Mouse (Mus musculus): ENCODE results near the gene Mllt3.
A peak's percentile ranks its signal among the peaks of the same experiment; 100 is the strongest.
"Not testable (repeated sequence)": the region's sequence is repeated elsewhere in the genome, so short reads cannot be mapped to it uniquely, and the experiment has no call there.

Gene Mllt3

DNA sequence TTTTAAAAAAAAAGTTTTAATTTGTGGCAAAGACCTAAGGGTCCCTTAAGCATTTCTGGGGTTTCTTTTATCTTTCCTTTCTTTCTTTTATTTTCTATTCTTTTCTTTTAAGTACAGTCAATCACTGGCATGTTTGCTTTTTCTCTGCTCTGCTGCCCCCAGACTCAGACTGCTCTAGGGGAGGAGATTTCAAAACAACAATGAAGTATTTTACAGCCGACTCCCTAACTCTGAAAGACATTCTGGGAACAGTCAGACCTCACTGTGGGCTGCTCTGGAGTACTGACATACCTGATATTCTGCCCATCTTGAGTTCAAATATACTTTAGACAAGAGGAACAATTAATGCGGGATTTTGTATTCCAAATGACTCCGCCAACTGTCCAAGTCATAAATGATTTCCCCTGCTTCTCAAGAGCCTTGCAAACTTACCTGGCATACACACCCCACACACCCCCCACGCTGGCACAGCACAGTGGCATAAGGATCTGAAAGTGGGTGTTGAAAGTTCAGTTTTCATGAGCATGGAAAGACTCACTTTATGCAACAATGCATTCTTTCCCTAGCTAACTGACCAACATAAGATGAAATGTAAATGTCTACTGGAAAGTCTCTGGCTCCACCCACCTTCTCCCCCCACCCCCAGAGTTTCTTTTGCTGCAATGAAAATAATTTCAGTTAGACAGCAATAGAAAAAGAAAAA lies 21.1 kb downstream of the Mllt3 start:
- no peak for DNase-seq

GRCm38 (mm10) chr4:88010441-88010840 lies 22.7 kb downstream of the Mllt3 start:
- DNase-seq, result no peak

DNA sequence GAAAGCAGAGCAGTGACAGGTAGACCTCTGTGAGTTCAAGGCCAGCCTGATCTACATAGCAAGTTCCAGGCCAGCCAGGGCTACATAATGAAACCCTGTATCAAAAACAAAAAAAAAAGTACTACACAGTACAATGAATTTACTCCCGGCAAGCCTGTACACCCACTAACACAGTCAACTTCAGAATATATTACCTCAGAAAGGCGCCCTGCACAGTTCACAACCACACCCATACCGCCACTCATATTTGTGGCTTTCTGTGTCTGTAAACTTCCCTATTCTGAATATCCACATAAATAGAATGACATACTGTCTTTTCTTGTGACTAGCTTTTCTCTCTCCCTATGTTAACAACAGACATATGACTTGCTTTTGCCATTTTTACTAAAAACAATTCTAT lies 27.4 kb downstream of the Mllt3 start:
- DNase-seq, result no peak

DNA sequence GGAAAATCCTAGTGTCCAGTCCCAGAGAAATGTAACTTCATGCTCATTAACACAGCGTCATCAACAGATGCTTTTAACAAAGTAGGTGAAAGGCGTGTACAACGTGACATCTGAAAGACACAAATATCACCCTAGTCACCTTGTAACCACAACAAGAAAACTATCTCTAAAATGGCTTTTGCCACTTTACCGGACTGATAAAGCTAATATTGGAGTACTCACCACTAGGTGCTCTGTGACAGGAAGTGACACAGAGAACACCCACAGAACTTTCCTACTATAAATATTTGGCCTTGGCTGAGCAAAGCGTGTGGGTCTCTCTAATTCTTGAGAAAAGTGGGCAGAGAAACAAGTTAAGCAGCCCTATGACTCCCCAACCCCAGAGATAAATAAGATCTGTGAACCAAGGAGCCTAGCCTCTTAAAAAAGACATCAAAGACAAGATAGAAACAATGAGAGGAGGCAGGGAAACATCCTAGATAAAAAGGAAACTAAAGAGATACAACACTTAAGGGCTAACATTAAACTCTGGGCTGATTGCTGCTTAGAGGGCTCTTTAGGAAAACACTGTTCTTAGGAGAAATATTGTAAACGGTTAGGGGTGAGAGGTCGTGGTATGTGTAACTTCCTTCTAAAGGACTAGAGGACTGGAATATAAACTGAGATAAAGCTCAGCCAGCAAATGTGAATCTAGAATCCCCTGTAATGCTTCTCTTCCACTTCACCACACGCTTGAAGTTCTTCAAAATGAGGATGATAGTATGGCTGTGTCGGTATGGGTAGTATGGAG lies 29.8 kb downstream of the Mllt3 start:
- DNase-seq, result no peak

DNA sequence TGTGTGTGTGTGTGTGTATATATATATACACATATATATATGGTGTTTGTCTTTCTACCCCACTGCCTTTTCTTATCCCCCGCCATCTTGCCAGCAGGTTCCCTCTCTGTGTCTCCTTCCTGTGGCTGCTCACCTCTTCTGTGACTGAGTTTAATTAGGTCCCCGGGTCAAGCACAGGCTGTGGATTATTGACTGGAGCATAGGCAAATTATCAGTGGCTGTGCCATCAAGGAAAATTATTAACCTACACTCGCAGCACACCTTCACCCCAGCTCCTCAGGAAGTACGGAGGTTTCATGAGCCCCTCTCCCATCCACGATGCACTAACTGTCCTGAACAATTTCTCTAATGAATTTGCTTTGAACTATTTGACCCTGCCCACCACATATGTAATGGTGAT lies 41.5 kb downstream of the Mllt3 start:
- no peak for DNase-seq

DNA sequence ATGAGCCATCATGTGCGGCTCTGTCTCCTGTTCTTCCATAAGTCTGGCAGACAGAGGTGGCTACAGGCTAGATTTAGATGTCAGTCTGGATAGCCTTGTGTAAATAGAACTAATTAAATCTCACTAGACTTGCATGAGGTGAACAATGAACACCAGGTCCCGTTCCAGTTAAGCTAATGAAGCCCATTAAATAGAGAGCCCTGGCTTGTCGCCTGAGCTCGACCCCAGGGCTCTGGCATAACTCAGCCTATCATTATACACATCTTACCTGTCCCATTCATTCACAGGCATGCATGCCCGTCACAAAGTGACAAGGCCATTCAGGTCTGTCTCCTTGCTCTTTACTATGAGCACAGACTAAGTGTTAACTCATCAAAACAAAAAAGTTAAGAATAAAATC lies 42.2 kb downstream of the Mllt3 start:
- DNase-seq, result no peak

- DNase-seq, result no peak
Observed at GRCm38 (mm10) chr4:87985281-87985680, 47.9 kb downstream of the Mllt3 start.

DNA sequence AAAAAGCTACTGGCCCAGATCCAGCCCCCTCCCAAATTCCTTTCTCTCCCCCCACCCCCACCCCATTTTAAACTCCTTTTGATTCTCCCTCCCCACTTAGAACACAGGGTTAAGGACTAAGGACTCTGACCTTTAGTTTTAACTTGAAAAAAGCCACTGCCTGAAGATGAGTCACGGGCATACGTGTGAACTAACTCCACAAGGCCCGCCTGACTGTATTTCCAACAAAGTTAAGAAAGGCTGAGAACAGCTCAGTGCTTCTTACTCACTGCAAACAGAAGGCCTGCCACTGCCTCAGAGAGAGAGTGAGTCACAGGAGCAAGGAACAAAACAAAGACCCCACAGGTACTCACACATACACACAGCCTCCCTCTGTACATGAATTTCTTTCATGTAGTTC lies 48.6 kb downstream of the Mllt3 start:
- no peak for DNase-seq

- DNase-seq, result no peak
Observed at GRCm38 (mm10) chr4:87984091-87984490, 49.1 kb downstream of the Mllt3 start.

- no peak for DNase-seq
Observed at GRCm38 (mm10) chr4:87982578-87982977, 50.6 kb downstream of the Mllt3 start.

DNA sequence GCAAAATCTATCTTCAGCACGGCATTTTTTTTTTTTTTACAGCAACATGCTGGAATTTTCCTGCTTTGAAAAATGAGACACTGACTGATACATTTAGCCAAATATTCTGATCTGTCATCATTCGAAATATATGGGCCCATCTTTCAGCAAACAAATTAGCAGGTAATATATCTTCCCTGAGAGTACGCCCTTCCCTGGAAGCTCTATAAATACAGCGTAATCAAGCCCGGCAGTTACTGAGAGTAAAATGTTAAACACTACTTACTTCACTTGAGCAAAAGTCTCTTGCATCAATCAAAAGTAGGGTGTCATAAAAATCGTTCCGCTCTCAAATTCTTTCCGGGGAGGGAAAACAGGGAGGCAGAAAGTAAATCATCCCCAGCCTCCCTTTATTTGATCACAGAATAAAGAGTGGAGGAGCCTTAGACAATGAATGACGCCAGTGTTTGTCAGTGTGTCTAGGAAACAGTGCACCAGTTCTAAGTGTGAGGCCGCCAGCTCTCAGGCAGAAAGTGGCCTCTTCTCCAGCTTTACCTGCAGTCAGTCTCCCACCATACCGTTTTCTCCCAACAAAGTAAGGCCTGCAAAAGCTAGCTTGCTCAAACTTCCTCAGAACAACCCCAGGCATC lies 55.2 kb downstream of the Mllt3 start:
- DNase-seq, result no peak

GRCm38 (mm10) chr4:87965836-87966235 lies 67.3 kb downstream of the Mllt3 start:
- peak; percentile 14 for DNase-seq

DNA sequence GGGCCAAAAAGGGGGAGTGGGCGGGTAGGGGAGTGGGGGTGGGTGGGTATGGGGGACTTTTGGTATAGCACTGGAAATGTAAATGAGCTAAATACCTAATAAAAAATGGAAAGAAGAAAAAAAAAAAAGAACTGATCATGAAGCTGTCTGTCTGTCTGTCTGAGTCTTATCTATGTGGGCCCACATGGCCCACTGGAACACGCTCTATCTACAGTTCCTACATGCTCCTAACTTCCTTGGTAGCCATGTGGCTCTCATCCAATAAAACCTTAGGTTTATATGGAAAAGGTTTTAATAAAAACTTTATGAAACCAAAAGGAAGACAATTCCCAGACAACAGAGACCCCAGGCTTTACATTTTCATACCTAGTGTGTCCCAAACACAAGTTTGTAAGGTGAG lies 68.3 kb downstream of the Mllt3 start:
- DNase-seq, result not testable (repeated sequence)

- DNase-seq, result no peak
Observed at GRCm38 (mm10) chr4:87963773-87964076, 69.4 kb downstream of the Mllt3 start.

DNA sequence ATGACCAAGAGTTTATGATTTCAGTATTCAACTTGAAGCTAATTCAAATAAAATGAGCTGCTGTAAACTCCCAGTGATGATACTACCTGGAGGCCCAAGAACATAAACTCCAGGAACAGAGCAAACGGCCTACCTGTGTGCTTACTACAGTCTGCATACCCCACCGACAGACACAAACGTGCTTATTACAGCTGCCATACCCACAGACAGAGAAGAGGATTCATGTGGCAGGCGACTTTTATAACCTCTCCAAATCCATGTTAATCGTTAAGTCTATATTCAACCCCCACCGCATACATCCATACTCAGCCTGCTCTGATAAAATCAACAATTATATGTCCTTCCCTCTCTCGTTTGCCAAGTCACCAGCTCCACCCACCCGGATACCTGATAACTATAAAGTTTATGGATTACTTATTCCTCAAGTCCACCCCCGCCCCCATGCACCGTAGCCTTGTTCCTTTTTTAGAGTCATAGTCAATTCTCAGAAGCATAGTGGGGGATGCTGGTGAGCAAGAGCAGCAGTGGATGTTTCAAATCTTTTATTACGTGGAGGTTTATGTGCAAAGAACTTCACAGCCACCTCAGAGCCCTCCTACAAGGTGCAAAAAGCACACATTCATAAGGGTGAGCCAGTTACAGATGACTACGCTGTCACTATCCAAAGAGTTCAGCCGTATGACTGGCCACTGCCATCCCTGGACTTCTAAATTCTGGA lies 70.0 kb downstream of the Mllt3 start:
- no peak for DNase-seq

DNA sequence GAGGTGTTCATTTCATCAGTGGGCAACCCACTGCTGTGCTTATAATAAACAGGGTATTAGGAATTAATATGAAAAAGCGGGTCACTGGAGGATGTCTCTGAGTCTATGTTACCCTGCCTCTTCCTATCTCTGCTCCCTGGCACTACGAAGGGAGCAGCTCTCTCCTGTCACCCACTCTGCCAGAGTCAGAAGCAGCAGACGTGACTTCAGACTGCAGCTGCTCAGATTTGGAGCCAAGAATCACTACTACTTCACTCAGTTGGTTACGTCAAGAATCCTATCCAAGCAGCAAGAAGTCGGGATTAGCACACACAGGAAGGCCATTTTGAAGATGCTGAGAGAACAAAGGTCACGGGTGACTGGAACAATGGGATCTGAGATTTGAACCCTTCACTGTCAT lies 71.3 kb downstream of the Mllt3 start:
- no peak for DNase-seq

DNA sequence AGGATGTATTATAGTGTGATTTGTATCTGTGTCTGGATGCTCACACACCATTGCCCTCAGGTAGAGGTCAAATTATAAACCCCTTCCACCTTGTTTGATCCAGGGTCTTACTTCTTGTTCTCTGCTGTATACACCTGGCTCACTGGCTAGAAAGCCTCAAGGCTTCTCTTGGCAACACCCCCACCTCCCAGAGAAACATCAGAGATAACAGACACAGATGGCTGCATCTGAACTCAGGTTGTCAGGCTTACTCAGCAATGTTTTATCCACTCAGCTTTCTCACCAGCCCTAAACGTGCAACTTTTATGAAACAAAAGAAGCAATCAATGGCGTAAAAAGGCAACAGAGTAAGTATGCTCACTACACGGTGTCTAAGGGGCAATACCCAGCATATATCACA lies 75.3 kb downstream of the Mllt3 start:
- DNase-seq, result no peak

DNA sequence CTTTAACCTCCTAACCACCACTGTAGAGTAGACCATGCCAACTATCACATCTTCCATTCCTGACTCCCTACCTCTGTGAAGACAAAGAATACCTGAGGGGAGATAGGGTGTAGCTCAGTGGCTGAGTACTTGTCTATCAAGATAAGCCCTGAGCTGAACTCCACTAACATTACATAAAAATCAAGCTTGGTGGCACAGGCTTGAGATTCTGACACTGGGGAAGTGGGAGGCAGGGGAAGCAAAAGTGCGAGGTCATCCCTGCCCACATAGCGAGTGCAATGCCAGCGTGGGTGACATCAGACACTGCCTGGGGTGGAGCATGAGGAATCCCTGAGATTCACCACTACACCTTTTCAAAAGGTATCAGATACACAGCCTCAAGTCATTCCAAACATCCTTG lies 76.0 kb downstream of the Mllt3 start:
- no peak for DNase-seq

DNA sequence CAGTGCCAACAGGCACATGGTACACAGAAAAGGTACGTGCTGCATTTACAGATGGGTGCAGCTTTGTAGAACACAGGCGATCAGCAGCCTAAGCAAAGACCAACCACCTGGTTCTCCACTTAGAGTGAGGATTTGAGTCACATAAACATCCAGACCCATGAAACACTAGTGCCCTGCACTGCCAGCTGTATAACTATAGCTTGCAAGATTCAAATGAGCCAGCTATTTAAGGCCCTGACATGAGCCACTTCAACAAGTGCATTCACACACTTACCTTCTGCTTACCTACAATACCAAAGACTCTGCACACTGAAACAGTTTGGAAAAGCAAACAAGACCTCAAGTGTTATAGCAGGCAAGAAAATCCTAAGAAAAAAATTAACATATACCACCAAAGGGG lies 78.0 kb downstream of the Mllt3 start:
- no peak for DNase-seq

DNA sequence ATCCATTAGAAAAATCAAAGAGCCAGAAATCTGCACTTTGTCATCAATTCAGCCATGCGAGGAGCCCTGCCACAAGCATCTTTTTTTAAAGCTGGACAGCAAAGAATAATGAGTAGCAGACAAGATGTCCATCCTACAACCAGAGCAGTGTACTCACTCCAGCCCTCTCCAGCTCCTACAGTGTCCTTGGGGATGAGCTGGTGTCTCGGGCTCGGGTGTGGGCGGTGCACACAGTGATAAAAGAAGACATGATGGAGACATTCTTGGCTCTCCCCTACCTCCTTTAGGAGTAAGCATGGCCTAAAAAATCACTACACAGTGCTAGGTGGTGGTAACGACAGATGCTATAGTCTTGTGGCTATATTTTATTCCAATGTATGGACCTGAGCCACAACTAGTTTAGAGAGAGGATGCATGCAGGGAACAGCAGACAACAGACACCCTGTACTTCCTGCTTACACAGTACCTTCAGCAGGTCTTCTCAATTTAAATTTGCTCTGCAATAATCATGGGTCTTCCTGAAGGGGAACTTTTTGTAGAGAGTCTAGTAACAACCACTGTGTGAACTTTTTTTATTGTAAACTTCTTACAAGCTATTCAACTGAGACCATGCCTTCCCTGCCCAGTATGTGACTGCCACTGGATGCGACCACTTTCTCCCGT lies 78.6 kb downstream of the Mllt3 start:
- no peak for DNase-seq

DNA sequence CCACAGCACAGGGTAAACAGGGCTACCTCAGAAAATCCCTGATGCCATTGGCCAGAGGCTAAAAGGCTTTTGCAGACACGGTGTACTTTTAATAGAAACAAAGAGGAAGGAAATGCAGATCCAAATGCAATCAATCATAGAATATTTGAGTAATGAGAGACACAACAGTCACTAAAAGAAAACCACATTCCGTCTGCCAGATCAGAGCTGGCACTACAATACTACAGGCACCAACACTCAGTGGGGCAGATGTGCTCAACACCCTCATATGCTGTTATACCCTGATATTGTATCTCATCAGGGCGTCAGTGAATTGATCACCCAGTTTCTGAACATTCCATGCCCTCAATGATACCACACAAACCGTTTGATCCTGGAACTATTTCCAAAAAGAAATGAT lies 79.4 kb downstream of the Mllt3 start:
- no peak for DNase-seq

GRCm38 (mm10) chr4:87953268-87953667 lies 79.9 kb downstream of the Mllt3 start:
- no peak for DNase-seq

GRCm38 (mm10) chr4:87949451-87949850 lies 83.7 kb downstream of the Mllt3 start:
- DNase-seq, result no peak
